Mouse (Mus musculus): ENCODE measurements around the gene Sipa1l3. TPM values are rescaled to one million over a fixed set of nuclear protein-coding genes. Genes with fewer than 3 reads are reported as not detected.

Gene Sipa1l3
- polyA plus RNA-seq, 1 experiment: 63.3 TPM

GRCm38 (mm10) chr7:29489364-29489763 lies 29.1 kb downstream of the Sipa1l3 start:
- no peak for DNase-seq
- no peak overlapping the region for H3K4me3 ChIP-seq (replicated peaks; ENCODE audit: insufficient read depth, low read depth, low read length)
- TF ChIP-seq CTCF (IDR thresholded peaks at IDR 0.05; ENCODE audit: borderline replicate concordance, insufficient read depth, low read depth, low read length) (no peak), POLR2A (IDR thresholded peaks at IDR 0.05; ENCODE audit: borderline replicate concordance, insufficient read depth, low read length) (no peak)
- H3K4me1 ChIP-seq (ENCODE audit: control insufficient read depth, insufficient read depth, low read length): peaks cover 22% of the 10 kb centered on the region; the same call in 1 of the 2 replicates
- no peak overlapping the region for H3K27ac ChIP-seq (ENCODE audit: insufficient read depth, low read length)
- H3K27me3 ChIP-seq (ENCODE audit: control insufficient read depth, insufficient read depth, low read length): no peaks in the 10 kb centered on the region
- WGBS: 46% methylated on average over 3 of the region's 3 CpGs

DNA sequence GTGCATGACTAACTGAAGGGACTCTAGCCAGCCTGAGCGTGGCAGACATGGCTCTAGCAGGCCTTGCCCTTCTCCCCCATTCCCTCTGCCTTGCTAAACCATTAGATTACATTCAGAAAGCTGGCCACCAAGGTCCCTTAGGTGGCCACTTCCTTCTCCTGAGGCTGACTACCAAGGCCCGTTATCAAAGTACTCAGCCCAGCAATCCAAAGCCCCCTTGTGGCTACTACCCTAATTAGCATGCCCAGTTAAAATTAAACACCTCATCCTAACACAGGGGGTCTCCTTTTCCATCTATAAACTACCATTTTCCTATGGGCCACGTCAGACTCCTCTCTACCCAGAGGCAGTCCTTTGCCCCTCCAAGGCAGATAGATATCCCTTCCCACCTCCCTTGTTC lies 31.7 kb downstream of the Sipa1l3 start:
- WGBS: 84% methylated on average over 3 of the region's 3 CpGs
- no peak for TF ChIP-seq POLR2A (IDR thresholded peaks at IDR 0.05; ENCODE audit: borderline replicate concordance, insufficient read depth, low read length)
- no peak for TF ChIP-seq CTCF (IDR thresholded peaks at IDR 0.05; ENCODE audit: borderline replicate concordance, insufficient read depth, low read depth, low read length)
- H3K4me1 ChIP-seq (ENCODE audit: control insufficient read depth, insufficient read depth, low read length): peaks cover 20% of the 10 kb centered on the region
- H3K27me3 ChIP-seq (ENCODE audit: control insufficient read depth, insufficient read depth, low read length): no peaks in the 10 kb centered on the region
- no peak for DNase-seq
- no peak overlapping the region for H3K27ac ChIP-seq (ENCODE audit: insufficient read depth, low read length)
- H3K4me3 ChIP-seq (replicated peaks; ENCODE audit: insufficient read depth, low read depth, low read length): no peak overlapping the region

- Histone ChIP-seq H3K4me1 (ENCODE audit: control insufficient read depth, insufficient read depth, low read length) (peaks cover 19% of the 10 kb centered on the region), H3K4me3 (replicated peaks; ENCODE audit: insufficient read depth, low read depth, low read length) (no peak overlapping the region), H3K27ac (ENCODE audit: insufficient read depth, low read length) (no peak overlapping the region), H3K27me3 (ENCODE audit: control insufficient read depth, insufficient read depth, low read length) (no peaks in the 10 kb centered on the region)
- DNase-seq: no peak
- TF ChIP-seq CTCF (IDR thresholded peaks at IDR 0.05; ENCODE audit: borderline replicate concordance, insufficient read depth, low read depth, low read length): no peak
- no peak for TF ChIP-seq POLR2A (IDR thresholded peaks at IDR 0.05; ENCODE audit: borderline replicate concordance, insufficient read depth, low read length)
- WGBS: 87% methylated on average over 2 of the region's 2 CpGs
Measured at GRCm38 (mm10) chr7:29485721-29486120, 32.7 kb downstream of the Sipa1l3 start.

- WGBS: 28% methylated on average over 4 of the region's 4 CpGs
- DNase-seq: peak in 1 of 2 experiments; percentile 63
- TF ChIP-seq POLR2A (IDR thresholded peaks at IDR 0.05; ENCODE audit: borderline replicate concordance, insufficient read depth, low read length) (no peak), CTCF (IDR thresholded peaks at IDR 0.05; ENCODE audit: borderline replicate concordance, insufficient read depth, low read depth, low read length) (no peak)
- Histone ChIP-seq H3K27ac (ENCODE audit: insufficient read depth, low read length) (peak overlapping the region; percentile 18; the same call in 1 of the 2 replicates), H3K27me3 (ENCODE audit: control insufficient read depth, insufficient read depth, low read length) (no peaks in the 10 kb centered on the region), H3K4me1 (ENCODE audit: control insufficient read depth, insufficient read depth, low read length) (peaks cover 36% of the 10 kb centered on the region), H3K4me3 (replicated peaks; ENCODE audit: insufficient read depth, low read depth, low read length) (no peak overlapping the region)
Measured at GRCm38 (mm10) chr7:29483556-29483955, 34.9 kb downstream of the Sipa1l3 start.

DNA sequence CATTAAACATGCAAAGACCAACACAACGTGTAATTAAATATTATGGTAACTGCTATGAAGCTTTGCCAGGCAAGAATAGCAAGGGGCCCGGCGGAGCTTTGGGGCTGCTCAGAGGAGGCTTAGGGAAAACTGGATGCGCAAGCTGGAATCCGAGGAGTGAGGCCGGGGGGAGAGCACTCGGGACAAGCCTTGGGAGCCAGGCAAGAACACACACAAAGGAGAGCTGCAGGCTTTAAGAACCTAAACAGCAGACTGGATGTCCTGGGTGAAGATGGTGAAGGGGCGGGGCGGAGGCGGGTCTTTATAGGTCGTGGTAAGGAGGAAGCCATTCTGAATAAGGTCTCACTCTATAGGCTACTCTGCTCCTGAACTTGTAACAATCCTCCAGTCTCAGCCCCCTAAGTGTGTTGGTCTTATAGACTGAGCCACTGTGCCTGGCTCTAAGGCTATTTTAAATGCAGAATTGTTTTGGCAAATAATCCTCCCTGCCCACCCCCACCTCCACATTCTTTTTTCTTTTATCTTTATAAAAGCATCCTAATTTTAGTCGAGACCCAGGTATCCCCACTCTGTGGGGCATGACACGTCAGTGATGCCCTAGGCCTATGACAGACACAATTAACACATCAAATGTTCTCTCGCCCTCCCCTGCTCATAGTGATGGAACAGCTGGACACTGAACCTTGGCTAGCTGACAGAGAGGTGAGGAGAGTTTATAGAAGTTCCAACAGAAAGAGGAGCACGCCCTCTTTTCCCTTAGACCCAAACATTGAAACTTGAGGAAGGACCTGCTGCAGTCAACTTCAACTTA lies 36.9 kb downstream of the Sipa1l3 start:
- Histone ChIP-seq H3K4me1 (ENCODE audit: control insufficient read depth, insufficient read depth, low read length) (peaks cover 37% of the 10 kb centered on the region), H3K4me3 (replicated peaks; ENCODE audit: insufficient read depth, low read depth, low read length) (no peak overlapping the region), H3K27ac (ENCODE audit: insufficient read depth, low read length) (no peak overlapping the region), H3K27me3 (ENCODE audit: control insufficient read depth, insufficient read depth, low read length) (no peaks in the 10 kb centered on the region)
- TF ChIP-seq POLR2A (IDR thresholded peaks at IDR 0.05; ENCODE audit: borderline replicate concordance, insufficient read depth, low read length) (no peak), CTCF (IDR thresholded peaks at IDR 0.05; ENCODE audit: borderline replicate concordance, insufficient read depth, low read depth, low read length) (no peak)
- no peak for DNase-seq
- 62% methylated on average over 15 of the region's 15 CpGs for WGBS

DNA sequence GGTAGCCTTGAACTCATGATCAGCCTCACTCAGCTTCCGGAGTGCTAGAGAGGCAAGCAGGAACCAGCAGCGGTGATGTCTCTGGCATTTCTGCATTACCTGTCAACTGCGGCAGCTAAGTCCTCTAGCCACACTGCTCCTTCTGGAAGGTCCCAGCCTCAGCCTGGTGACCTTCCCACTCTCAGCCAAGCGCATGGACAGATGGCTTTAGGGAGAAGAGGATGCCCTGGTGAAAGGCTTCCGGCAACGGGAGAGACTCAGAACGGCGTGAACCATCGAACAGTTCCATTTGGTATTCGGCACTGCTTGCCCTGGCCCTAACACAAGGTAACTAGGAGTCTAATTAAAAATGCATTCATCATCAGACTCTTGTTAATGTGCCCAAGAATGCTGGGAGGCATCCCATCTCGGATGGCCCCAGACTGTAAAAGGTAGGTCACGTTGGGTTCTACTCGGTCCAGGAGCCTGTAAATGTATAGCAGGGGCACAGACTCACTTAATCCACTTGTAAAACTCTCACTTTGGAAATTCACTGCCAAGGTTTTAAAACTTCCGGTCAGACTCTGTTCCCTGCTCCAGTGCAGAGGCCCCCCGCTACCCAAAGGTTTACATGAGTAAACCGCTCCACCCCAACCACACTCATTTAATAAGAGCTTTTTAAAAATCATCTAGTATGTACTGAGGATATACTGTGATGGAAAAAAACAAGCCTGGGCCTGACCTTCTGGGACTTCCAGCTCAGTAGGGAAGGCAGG lies 37.7 kb downstream of the Sipa1l3 start:
- Histone ChIP-seq H3K27ac (ENCODE audit: insufficient read depth, low read length) (peak overlapping the region; percentile 37), H3K4me1 (ENCODE audit: control insufficient read depth, insufficient read depth, low read length) (peaks cover 37% of the 10 kb centered on the region), H3K4me3 (replicated peaks; ENCODE audit: insufficient read depth, low read depth, low read length) (no peak overlapping the region), H3K27me3 (ENCODE audit: control insufficient read depth, insufficient read depth, low read length) (no peaks in the 10 kb centered on the region)
- TF ChIP-seq CTCF (IDR thresholded peaks at IDR 0.05; ENCODE audit: borderline replicate concordance, insufficient read depth, low read depth, low read length) (no peak), POLR2A (IDR thresholded peaks at IDR 0.05; ENCODE audit: borderline replicate concordance, insufficient read depth, low read length) (no peak)
- peak; percentile 70 to 82 for DNase-seq
- WGBS: 24% methylated on average over 16 of the region's 16 CpGs

DNA sequence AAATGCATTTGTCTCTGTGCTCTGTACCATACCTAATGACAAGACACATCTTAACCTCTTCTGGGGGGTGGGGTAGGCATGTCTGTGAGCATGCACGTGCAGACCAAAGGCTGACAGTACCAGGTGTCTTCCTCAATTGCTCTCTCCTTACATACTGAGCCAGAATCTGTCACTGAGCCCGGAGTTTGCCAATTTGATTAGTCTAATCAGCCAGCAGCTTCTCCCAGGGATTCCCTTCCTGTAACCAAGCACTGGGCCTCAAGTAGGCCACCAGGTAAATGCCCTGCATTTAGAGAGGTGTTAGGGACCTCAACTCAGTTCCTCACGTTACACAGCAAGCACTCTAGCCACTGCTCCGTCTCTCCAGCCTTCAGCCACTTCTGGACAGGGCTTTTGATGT lies 38.3 kb downstream of the Sipa1l3 start:
- peak in 1 of 2 experiments; percentile 66 for DNase-seq
- Histone ChIP-seq H3K4me1 (ENCODE audit: control insufficient read depth, insufficient read depth, low read length) (peaks cover 37% of the 10 kb centered on the region), H3K4me3 (replicated peaks; ENCODE audit: insufficient read depth, low read depth, low read length) (no peak overlapping the region), H3K27ac (ENCODE audit: insufficient read depth, low read length) (peak overlapping the region; percentile 37), H3K27me3 (ENCODE audit: control insufficient read depth, insufficient read depth, low read length) (no peaks in the 10 kb centered on the region)
- 24% methylated on average over 4 of the region's 4 CpGs for WGBS
- TF ChIP-seq CTCF (IDR thresholded peaks at IDR 0.05; ENCODE audit: borderline replicate concordance, insufficient read depth, low read depth, low read length) (no peak), POLR2A (IDR thresholded peaks at IDR 0.05; ENCODE audit: borderline replicate concordance, insufficient read depth, low read length) (no peak)
